Mouse (Mus musculus) CD4-positive helper T cell, adult 2 months (primary cell): ENCODE measurements at regions not wholly inside any gene's neighbourhood (a gene's known extent, or its start where the extent isn't known, plus 50 kb on each side); places are given as distances from the start of the nearest gene placed in this dataset.

Experiments
- DNase-seq: peaks from one replicate; pipeline ENCODE4 v3.0.0-alpha.2; 2012; ENCODE audit warnings: low read depth, missing footprints, low spot score

GRCm38 (mm10) chr10:97381586-97381985 lies 97.8 kb upstream of the Dcn start:
- no peak for DNase-seq

- no peak for DNase-seq
Observed at GRCm38 (mm10) chr10:97383881-97384280, 95.5 kb upstream of the Dcn start.

- DNase-seq: no peak
Observed at GRCm38 (mm10) chr10:97387196-97387876, 92.1 kb upstream of the Dcn start.

- DNase-seq: no peak
Observed at GRCm38 (mm10) chr10:97389647-97390590, 89.5 kb upstream of the Dcn start.

- DNase-seq: no peak
Observed at GRCm38 (mm10) chr10:97397062-97397771, 82.2 kb upstream of the Dcn start.

- no peak for DNase-seq
Observed at GRCm38 (mm10) chr10:97397896-97398295, 81.5 kb upstream of the Dcn start.

GRCm38 (mm10) chr10:97402524-97402923 lies 76.9 kb upstream of the Dcn start:
- no peak for DNase-seq

GRCm38 (mm10) chr10:97404076-97404787 lies 75.2 kb upstream of the Dcn start:
- DNase-seq: no peak

- DNase-seq: no peak
Observed at GRCm38 (mm10) chr10:97409181-97409581, 70.2 kb upstream of the Dcn start.

- DNase-seq: no peak
Observed at GRCm38 (mm10) chr10:97409909-97410308, 69.5 kb upstream of the Dcn start.

- no peak for DNase-seq
Observed at GRCm38 (mm10) chr10:97422579-97422978, 56.8 kb upstream of the Dcn start.

GRCm38 (mm10) chr10:97423039-97423700 lies 56.2 kb upstream of the Dcn start:
- DNase-seq: no peak
